Mouse (Mus musculus) heart, adult 2 months (tissue): ENCODE results near the gene Mknk1.

Source experiments
- CTCF ChIP-seq: fragments of 200-600 bp; IDR thresholded peaks from 2 replicates; pipeline ENCODE4 v1.8.1; 2022; ENCODE audit warnings: antibody characterized with exemption, mild to moderate bottlenecking, moderate library complexity
- EP300 ChIP-seq: fragments of 200-500 bp; IDR thresholded peaks from 2 replicates; pipeline ENCODE4 v1.6.1; 2011; ENCODE audit warnings: low read depth, low read length, control low read depth; ENCODE audit not compliant: insufficient read depth

- TF ChIP-seq EP300 (no peak), CTCF (no peak)
Measured at GRCm38 (mm10) chr4:115821431-115821830, 17.6 kb upstream of the Mknk1 start.
